Mouse (Mus musculus) kidney, adult 2 months (tissue): ENCODE data around the gene Gm13283. TPM values are rescaled to one million over a fixed set of nuclear protein-coding genes. Genes with fewer than 3 reads are reported as not detected.
"Not testable (repeated sequence)": the region's sequence is repeated elsewhere in the genome, so short reads cannot be mapped to it uniquely, and the experiment has no call there.

Experiments
- DNase-seq: peaks from one replicate; pipeline ENCODE4 v3.0.0; 2021
- H3K27ac ChIP-seq: fragments of 200-500 bp; 2 replicates; pipeline ENCODE4 v1.5.1; 2012; ENCODE audit warnings: low read depth, low read length, control low read depth, inconsistent platforms; ENCODE audit not compliant: insufficient read depth
- H3K27me3 ChIP-seq: fragments of 200-500 bp; replicated peaks from 2 replicates; pipeline ENCODE4 v1.6.1; 2012; ENCODE audit warnings: mild to moderate bottlenecking, moderate library complexity, low read length, inconsistent platforms; ENCODE audit not compliant: control insufficient read depth, insufficient read depth
- H3K36me3 ChIP-seq: fragments of 200-500 bp; 2 replicates; pipeline ENCODE4 v1.6.1; 2012; ENCODE audit warnings: mild to moderate bottlenecking, moderate library complexity, low read length, inconsistent platforms; ENCODE audit not compliant: control insufficient read depth, insufficient read depth
- H3K4me1 ChIP-seq: fragments of 200-500 bp; 2 replicates; pipeline ENCODE4 v1.6.1; 2011; ENCODE audit warnings: low read length; ENCODE audit not compliant: control insufficient read depth, insufficient read depth
- H3K4me3 ChIP-seq: fragments of 200-500 bp; 2 replicates; pipeline ENCODE4 v1.5.1; 2011; ENCODE audit warnings: mild to moderate bottlenecking, low read depth, low read length, control low read depth; ENCODE audit not compliant: insufficient read depth
- CTCF ChIP-seq: fragments of 200-500 bp; conservative IDR thresholded peaks from 2 replicates; pipeline ENCODE4 v1.5.1; 2011; ENCODE audit warnings: low read depth, mild to moderate bottlenecking, control low read depth, low read length, moderate library complexity, mixed read lengths; ENCODE audit not compliant: insufficient read depth, insufficient read length
- POLR2A ChIP-seq: fragments of 200-500 bp; IDR thresholded peaks from one replicate; pipeline ENCODE4 v1.6.1; 2011; ENCODE audit warnings: low read depth, low read length, control low read depth
- WGBS: fragments of 180-500 bp; shearing (Covaris S2); methylation state at CpG from one replicate; pipeline ENCODE4 v1.1.7; 2018; 5-methylcytosine and 5-hydroxymethylcytosine counted together
- polyA plus RNA-seq: library from polyadenylated mRNA; depleted of rRNA; stranded (reverse); fragments of >200 nt; gene quantifications from 2 replicates; pipeline ENCODE4 v1.2.3, GENCODE M21; 2012

Gene Gm13283
- polyA plus RNA-seq, 1 experiment: not detected

DNA sequence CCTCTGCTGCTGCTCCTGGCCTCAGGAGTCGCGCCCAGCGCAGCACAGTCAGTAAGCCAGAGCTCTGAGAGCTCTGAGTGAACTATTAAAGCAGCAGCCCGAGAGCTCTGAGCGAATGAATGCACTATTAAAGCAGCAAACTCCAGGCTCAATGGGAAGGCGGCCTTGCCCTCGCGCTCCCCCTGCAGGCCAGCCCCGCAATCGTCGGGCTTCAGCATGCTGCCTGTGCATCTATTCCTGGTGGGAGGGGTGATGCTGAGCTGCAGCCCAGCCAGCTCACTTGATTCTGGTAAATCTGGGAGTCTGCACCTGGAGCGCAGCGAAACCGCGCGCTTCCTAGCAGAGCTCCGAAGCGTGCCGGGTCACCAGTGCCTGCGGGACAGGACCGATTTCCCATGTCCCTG is 2.3 kb upstream of the Gm13283 start:
- TF ChIP-seq CTCF: peak; percentile 59
- Histone ChIP-seq H3K27ac (peak overlapping the region; percentile 96), H3K4me3 (peak overlapping the region; percentile 97)
- peak; percentile 93 for DNase-seq
- not testable (repeated sequence) for H3K4me1 ChIP-seq, H3K36me3 ChIP-seq, H3K27me3 ChIP-seq
- WGBS: under 1% methylated on average over 21 of the region's 21 CpGs

DNA sequence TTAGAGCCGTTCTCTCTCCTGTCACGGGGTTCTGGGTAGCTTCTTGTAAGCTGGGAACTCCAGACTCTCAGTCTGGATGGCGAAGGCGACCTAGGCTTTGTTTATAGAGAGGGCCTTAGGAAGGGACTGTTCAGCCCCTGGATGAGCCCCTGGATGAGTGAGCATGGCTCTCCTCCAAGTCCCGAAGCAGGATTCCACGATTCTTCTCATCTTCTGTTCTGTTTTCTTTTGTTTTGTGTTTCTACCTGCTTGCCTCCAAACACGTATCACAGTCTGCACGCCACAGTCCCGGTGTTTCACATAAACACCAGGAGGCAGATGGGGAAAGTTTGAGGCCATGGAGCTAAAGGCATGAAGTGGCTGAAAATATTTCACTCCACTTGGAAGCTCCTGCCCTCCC is 1.2 kb upstream of the Gm13283 start:
- DNase-seq, H3K4me3 ChIP-seq, H3K27me3 ChIP-seq, H3K4me1 ChIP-seq, H3K36me3 ChIP-seq, H3K27ac ChIP-seq: not testable (repeated sequence)
- WGBS: 92% methylated on average over 9 of the region's 9 CpGs

DNA sequence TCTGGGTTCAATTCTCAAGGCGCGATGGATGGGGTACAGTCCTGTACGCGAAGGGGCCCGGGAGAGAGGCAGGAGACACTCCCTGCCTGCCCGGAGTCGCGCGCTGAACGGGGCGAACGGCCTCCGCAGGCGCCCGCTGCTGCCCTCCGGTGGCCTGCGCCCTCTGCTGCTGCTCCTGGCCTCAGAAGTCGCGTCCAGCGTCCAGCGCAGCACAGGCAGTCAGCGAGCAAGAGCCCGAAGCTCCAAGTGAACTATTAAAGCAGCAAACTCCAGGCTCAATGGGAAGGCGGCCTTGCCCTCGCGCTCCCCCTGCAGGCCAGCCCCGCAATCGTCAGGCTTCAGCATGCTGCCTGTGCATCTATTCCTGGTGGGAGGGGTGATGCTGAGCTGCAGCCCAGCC is 512 bp downstream of the Gm13283 start:
- H3K4me3 ChIP-seq: peak overlapping the region; percentile 48; the same call in 1 of the 2 replicates
- not testable (repeated sequence) for H3K4me1 ChIP-seq

DNA sequence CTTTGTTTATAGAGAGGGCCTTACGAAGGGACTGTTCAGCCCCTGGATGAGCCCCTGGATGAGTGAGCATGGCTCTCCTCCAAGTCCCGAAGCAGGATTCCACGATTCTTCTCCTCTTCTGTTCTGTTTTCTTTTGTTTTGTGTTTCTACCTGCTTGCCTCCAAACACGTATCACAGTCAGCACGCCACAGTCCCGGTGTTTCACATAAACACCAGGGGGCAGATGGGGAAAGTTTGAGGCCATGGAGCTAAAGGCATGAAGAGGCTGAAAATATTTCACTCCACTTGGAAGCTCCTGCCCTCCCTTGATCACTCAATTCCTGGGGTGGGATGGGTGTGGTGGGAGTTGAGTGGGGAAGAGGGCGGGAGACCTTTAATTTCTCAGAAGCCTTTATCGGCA is 1.9 kb downstream of the Gm13283 start:
- peak; percentile 60 for DNase-seq
- H3K4me1 ChIP-seq: not testable (repeated sequence)
- WGBS: 62% methylated on average over 6 of the region's 8 CpGs

More for the DNA sequence above, 512 bp downstream of the Gm13283 start:
- DNase-seq: peak; percentile 90
- WGBS: under 1% methylated on average over 24 of the region's 28 CpGs
- TF ChIP-seq POLR2A (peak; percentile 52), CTCF (peak; percentile 38; the same call in 1 of the 2 replicates)
- H3K27me3 ChIP-seq, H3K36me3 ChIP-seq: not testable (repeated sequence)
- H3K27ac ChIP-seq: peak overlapping the region; percentile 81; the same call in 1 of the 2 replicates

DNA sequence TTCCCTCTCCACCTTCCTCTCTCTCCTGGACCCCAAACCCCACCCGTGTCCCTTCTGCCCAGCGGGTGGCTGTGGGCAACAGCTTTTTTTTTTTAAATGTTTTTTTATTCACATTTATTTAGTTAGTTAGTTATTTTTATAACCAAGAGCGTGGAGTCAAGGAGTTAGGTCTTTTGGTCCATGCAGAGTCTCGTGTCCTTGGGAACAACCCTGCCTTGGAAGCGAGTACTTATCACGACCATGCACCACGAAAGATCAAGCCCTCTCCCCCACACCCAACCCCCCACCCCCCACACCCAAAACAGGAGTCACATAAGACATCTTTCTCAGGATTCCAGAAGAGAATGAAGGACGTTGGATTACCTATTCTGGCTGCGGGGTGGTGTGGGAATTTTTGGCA is 2.4 kb downstream of the Gm13283 start:
- not testable (repeated sequence) for H3K27ac ChIP-seq, H3K36me3 ChIP-seq, H3K4me3 ChIP-seq, H3K27me3 ChIP-seq, H3K4me1 ChIP-seq
- 52% methylated on average over 9 of the region's 9 CpGs for WGBS
- DNase-seq: peak; percentile 19

More for the DNA sequence above, 1.9 kb downstream of the Gm13283 start:
- not testable (repeated sequence) for H3K4me3 ChIP-seq, H3K27ac ChIP-seq, H3K36me3 ChIP-seq, H3K27me3 ChIP-seq

DNA sequence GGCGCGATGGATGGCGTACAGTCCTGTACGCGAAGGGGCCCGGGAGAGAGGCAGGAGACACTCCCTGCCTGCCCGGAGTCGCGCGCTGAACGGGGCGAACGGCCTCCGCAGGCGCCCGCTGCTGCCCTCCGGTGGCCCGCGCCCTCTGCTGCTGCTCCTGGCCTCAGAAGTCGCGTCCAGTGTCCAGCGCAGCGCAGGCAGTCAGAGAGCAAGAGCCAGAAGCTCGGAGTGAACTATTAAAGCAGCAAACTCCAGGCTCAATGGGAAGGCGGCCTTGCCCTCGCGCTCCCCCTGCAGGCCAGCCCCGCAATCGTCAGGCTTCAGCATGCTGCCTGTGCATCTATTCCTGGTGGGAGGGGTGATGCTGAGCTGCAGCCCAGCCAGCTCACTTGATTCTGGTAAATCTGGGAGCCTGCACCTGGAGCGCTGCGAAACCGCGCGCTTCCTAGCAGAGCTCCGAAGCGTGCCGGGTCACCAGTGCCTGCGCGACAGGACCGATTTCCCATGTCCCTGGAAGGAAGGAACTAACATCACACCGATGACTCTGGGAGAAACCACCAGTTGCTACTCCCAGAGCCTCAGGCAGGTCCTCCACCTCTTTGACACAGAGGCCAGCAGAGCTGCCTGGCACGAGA is 3.6 kb downstream of the Gm13283 start:
- H3K4me1 ChIP-seq, H3K27me3 ChIP-seq, H3K36me3 ChIP-seq, H3K27ac ChIP-seq: not testable (repeated sequence)
- TF ChIP-seq CTCF: 0 out of 2 replicates have a peak, but pooled peaks have one; percentile 38
- WGBS: 2% methylated on average over 42 of the region's 42 CpGs
- peak overlapping the region; percentile 28; the same call in 1 of the 2 replicates for H3K4me3 ChIP-seq
- peak; percentile 88 for DNase-seq

DNA sequence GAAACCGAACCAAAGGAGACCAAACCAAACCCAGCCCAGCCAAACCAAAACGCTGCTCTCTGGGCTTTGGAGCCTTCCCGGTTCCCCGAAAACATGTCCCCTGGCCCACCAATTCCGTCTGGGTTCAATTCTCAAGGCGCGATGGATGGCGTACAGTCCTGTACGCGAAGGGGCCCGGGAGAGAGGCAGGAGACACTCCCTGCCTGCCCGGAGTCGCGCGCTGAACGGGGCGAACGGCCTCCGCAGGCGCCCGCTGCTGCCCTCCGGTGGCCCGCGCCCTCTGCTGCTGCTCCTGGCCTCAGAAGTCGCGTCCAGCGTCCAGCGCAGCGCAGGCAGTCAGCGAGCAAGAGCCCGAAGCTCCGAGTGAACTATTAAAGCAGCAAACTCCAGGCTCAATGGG is 13.6 kb downstream of the Gm13283 start, which contains the start of gene Gm13290:
Gene Gm13290 (plus strand): TSS at position 301 of the 400 bp plus-strand sequence.
- not testable (repeated sequence) for H3K27me3 ChIP-seq, H3K4me1 ChIP-seq, H3K36me3 ChIP-seq, DNase-seq, H3K4me3 ChIP-seq, H3K27ac ChIP-seq
- no CpG with 5 or more reads among the region's 32 CpGs for WGBS

DNA sequence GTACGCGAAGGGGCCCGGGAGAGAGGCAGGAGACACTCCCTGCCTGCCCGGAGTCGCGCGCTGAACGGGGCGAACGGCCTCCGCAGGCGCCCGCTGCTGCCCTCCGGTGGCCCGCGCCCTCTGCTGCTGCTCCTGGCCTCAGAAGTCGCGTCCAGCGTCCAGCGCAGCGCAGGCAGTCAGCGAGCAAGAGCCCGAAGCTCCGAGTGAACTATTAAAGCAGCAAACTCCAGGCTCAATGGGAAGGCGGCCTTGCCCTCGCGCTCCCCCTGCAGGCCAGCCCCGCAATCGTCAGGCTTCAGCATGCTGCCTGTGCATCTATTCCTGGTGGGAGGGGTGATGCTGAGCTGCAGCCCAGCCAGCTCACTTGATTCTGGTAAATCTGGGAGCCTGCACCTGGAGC is 16.7 kb downstream of the Gm13283 start, which contains the start of gene Gm13289:
Gene Gm13289 (plus strand): TSS at position 301 of the 400 bp plus-strand sequence.
- H3K4me1 ChIP-seq, H3K36me3 ChIP-seq, H3K4me3 ChIP-seq, DNase-seq, H3K27me3 ChIP-seq, H3K27ac ChIP-seq: not testable (repeated sequence)
- WGBS: no CpG with 5 or more reads among the region's 29 CpGs

DNA sequence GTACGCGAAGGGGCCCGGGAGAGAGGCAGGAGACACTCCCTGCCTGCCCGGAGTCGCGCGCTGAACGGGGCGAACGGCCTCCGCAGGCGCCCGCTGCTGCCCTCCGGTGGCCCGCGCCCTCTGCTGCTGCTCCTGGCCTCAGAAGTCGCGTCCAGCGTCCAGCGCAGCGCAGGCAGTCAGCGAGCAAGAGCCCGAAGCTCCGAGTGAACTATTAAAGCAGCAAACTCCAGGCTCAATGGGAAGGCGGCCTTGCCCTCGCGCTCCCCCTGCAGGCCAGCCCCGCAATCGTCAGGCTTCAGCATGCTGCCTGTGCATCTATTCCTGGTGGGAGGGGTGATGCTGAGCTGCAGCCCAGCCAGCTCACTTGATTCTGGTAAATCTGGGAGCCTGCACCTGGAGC is 19.6 kb downstream of the Gm13283 start, which contains the start of gene Gm13272:
Gene Gm13272 (plus strand): TSS at position 301 of the 400 bp plus-strand sequence.
- not testable (repeated sequence) for H3K4me1 ChIP-seq, DNase-seq, H3K27ac ChIP-seq, H3K27me3 ChIP-seq, H3K36me3 ChIP-seq, H3K4me3 ChIP-seq
- no CpG with 5 or more reads among the region's 29 CpGs for WGBS

DNA sequence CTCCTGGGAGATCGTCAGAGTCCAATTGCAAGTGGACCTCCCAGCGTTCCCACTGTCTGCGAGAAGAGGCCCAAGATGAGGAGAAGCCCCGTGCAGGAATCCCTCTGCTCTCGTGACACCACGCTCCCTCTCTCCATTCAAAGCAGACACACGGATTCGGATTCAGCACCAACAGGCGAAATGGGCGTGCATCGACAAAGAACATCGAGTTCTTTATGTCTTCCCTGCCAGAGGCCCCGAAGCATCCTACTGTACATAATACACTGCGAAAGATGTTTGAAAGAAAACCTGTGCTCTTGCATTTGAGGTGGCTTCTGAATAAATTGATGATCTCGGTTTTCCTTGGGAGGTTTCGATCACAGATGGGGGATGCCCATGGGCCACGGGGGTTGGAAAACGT is 20.4 kb downstream of the Gm13283 start:
- not testable (repeated sequence) for H3K4me3 ChIP-seq, H3K36me3 ChIP-seq, DNase-seq, H3K4me1 ChIP-seq, H3K27ac ChIP-seq, H3K27me3 ChIP-seq
- WGBS: 50% methylated on average over 17 of the region's 18 CpGs

DNA sequence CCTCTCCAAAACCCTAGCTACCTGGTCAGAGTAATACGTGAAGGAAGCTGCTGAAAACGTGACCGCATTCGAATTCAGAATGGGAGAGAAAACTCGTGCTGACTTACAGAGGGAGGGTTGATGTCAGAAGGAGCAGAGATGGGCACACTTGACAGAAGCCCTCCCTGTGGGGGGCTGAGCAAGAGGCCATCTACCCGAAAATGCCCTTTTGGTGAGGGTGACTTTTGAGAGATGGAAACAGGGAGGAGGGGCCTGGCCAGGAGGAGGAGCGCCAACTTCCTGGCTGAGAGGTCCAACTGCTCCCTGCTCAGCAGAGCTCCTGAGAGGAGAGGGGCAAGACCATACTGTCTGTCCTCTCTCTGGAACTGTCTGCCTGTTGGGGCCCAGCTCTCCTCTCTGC is 21.9 kb downstream of the Gm13283 start, which contains the start of gene Ifnz:
Gene Ifnz (plus strand): TSS at position 301 of the 400 bp plus-strand sequence.
- H3K27ac ChIP-seq: 0 out of 2 replicates have a peak within 1 kb of the TSS, but pooled peaks have one; percentile 20

More for the DNA sequence above, 21.9 kb downstream of the Gm13283 start, which contains the start of gene Ifnz:
- H3K27me3 ChIP-seq, H3K36me3 ChIP-seq, DNase-seq, H3K4me1 ChIP-seq: not testable (repeated sequence)
- 0 out of 2 replicates have a peak within 1 kb of the TSS, but pooled peaks have one; percentile 15 for H3K4me3 ChIP-seq
- 16% methylated on average over 5 of the region's 7 CpGs for WGBS
